Mouse (Mus musculus): ENCODE measurements around the gene Kif17. TPM values are rescaled to one million over a fixed set of nuclear protein-coding genes. Genes with fewer than 3 reads are reported as not detected.
"Not testable (repeated sequence)": the region's sequence is repeated elsewhere in the genome, so short reads cannot be mapped to it uniquely, and the experiment has no call there.

The Kif17 gene
- total RNA-seq, 2 experiments from 2014 or later = not detected

DNA sequence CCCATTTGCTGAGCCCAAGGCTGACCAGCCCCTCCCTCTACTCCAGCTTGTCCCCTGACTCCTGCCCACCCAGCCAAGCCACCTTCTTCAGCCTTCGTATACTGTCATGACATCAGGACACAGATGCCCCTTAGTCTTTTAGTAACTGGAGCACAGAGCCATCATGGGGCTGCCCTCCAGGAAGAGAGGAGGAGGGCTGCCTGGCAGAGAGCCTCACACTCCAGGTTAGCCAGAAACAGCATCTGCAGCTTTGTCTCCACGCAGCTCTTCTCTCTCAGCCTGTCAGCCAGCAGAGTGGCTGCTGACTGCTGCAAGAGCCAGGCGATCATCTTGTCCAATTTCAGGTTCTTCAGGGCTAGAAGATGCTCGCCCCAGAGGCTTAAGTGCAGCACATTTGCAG lies 63.6 kb downstream of the Kif17 start:
- DNase-seq = no peak

DNA sequence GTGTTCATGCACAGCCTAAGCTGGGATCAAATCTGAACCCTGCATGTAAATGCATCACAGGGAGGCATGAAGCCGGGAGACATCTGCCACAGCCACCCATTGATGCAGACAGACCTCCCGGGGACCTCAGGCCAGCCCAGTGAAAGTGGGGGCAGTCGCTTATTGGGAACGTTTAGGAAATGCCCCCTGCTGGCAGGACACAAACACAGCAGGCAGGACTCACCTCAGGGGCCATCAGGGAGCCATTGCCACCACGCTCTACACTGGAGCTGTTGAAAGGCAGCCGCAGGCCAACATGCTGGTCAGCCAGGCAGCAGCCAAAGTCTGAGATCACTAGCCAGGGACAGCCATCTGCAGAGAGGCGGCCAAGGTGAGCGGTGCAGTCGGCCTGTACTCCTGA lies 65.5 kb downstream of the Kif17 start:
- no peak for DNase-seq

DNA sequence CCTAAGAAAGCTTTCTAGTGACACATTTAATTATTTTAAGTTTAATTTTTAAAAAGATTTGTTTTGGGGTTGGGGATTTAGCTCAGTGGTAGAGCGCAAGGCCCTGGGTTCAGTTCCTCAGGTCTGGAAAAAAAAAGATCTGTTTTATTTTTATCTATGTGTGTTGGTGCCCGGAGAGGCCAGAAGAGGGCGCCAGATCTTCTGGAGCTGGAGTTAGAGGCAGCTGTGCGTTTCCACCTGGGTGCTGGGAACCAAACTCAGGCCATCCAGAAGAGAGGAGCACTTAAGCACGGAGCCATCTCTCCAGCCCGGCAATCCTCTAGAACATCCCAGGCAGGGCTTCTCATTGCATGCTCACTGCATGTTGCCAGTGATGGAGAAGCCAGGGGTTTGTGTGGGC lies 66.1 kb downstream of the Kif17 start:
- no peak for DNase-seq

DNA sequence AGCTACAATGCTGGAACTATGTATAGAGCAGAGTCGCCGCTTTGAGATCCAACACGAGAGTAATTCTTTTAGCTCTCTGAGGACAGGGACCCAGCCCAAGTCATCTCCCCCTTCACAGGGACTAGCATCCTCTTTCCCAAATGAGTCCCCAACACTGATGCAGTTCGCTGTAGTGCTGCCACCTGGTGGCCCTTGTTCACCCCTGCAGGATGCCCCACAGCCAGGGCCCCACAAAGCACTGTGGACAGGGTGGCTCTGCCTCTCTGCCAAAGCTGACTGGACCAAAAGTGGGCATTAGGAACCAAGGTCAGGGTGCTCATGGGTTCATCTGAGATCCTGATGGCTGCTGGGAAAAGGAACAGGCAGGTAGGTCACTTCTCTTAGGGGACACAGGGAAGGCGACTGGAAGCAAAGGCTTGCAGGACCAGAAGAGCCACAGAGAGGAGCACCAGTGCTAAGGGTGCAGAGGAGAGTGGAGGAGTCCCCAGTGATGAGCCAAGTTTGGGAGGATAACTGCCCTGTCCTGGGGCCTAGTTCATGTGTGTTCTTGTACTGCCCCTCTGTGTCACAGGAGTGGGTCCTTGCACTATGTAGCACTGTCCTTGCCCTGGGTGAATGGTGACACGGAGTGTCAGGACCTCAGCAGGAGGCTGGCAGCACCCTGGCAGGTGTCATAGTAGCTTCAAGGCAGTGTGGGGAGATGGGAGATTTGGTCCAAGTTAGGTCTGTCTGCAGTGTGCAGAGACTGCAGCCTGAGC lies 68.5 kb downstream of the Kif17 start:
- DNase-seq = no peak

DNA sequence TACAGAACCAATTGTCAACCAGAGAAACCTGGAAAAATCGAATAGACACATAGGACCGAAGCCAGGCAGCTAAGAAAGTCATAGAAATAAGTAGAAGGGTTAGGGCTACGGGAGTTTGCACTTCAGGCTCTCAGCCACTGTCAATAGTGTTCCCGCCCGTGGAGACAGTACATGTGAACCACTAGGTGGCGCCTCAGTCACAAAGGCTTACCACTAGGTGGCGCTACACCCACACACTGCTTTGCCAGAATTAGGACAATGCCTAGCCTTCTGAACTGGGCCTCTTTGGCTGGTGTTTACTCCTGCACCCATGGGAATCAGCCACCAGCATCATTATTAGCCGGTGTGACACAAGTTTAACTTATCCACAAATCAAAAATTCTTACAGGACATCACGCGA lies 69.3 kb downstream of the Kif17 start:
- peak; percentile 63 for DNase-seq

DNA sequence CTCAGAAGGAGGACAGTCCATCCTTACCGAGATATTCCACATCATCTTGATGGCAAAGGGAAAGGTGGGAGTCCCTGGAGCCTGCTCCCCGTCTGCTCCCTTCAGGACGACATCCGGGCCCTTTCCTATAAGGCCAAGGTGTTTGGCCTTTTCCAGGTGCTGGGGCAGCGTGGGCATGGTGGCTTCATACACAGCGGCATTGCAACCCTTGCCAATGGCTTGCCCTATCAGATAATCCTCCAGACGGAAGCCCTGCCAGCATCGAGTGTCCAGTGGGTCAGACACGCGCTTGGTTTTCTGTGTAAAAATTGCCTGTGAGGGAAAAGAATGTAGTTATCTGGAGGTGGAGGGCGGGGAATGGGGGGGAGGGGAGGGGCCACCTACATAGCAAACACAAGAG lies 70.5 kb downstream of the Kif17 start:
- no peak for DNase-seq

DNA sequence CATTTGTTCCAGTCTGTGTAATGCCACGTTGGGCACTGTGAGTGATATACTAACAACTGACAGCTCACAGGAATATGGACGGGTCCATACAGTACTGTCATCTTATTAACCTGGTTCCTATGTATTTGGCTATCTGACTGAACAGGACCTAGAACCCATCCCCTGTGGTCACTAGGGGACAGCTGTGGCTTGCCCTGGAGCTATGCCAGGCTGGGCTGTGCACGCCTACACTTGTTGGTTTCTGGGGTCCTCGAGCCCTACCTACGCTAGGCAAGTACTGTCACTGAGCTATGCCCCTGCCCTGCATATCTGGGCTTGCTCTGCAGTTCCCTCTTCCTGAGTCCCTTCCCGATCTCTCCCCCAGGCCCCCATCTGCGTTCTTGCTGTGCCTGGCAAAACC lies 71.3 kb downstream of the Kif17 start:
- DNase-seq = no peak

DNA sequence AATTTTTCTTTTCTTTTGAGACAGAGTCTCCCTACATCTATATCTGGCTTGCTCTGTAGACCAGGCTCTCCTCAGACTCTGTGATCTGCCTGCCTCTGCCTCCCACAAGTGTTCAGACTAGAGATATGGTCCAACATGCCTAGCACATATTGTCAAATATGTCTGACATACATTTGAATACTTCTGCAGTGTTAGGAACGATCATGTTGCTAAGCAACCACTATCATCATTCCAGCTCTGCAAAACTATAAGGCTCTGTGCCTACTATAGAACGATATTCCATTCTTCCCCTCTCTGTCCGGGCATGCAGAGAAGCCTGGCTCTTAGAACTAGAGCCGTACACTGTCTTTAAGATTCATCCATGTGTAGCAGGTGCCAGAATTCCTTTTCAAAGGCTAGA lies 72.5 kb downstream of the Kif17 start:
- no peak for DNase-seq

DNA sequence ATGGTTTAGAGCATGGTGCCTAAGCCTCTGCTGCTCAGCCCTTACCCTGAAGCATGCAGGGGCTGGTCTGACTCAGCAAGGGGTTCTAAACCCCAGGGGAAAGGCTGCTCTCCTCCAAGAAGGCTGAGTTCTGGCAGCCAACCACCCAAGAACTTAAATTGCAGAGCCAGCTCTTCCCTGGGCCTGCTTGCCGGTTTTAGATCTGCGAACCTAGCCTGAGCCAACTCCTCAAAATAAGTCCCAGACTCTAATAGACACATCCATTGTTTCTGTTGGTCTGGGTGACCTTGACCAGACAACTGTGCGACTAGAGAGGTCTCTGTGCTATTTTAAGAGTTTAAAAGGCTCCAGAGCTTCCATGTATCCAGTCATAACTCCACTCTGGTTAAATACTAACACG lies 73.5 kb downstream of the Kif17 start:
- DNase-seq = no peak

DNA sequence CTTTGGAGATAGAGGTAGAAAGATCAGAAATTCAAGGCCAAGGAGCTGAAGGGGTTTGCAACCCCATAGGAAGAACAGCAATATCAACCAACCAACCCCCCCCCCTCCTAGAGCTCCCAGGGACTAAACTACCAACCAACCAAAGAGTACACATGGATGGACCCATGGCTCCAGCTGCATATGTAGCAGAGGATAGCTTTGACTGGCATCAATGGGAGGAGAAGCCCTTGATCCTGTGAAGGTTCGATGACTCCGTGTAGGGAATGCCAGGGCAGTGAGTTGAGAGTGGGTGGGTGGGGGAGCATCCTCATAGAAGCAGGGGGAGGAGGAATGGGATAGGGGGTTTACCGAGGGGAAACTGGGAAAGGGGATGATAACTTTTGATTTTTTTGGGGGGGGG lies 74.2 kb downstream of the Kif17 start:
- DNase-seq = no peak

DNA sequence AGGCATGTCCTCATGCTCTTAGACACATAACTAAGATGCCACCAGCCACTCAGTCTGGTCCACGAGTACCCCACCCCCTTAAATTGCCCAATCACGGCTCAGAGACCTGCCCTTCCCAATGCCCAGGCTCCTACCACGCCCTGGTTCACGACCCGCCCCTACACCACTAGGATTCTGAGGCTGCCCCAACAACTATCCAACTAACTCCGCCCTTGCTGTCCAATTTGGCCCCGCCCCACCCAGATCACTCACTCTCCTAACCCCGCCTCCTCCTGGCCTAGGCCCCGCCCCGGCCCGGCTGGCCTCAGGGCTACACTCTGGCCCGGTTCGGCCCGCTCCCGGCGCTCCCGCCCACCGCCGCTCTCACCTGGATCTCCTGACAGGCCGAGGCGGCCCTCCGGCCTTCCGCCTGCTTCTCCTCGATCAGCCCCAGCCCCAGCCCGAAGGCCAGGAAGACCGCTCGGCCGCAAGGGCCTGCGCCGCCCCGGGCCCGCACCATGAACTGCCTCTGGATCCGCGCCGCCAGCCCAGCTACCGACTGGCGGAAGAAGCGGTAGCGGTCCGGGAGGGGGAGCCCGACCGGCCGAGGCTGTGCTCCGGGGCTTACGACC lies 75.3 kb downstream of the Kif17 start:
- DNase-seq = peak; percentile 98

DNA sequence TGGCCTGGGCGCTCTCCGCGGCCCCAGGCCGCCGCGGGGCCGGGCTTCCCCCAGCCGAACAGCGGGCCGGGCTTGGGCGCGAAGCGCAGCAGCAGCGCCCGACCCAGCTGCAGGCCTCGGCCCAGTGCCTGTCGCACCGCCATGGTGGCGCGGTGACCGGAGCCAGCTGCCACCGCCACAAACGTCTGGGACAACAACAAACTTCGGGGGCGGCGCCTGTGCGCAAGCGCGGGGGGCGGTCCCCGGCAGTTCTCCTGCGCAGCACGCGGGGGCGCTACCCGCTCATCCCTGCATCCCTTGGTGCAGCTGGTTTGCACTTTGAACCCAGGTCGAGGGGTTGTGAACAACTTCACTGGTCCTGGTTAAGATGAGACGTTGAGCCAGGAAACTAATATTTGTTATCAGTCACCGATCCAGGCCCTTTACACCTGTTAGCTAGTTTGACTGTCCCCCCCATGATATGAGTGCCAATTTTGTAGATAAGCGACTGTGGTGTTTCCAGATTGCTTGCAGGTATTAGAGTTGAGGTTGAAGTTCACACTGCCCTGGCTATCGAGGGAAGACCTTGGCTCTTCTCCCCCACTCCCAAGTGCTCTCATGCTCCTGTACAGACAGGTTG lies 76.0 kb downstream of the Kif17 start, which contains the start of gene Pink1:
TSS of gene Pink1 (minus strand) at position 231 of the 619 bp plus-strand sequence.
- DNase-seq = peak; percentile 92

DNA sequence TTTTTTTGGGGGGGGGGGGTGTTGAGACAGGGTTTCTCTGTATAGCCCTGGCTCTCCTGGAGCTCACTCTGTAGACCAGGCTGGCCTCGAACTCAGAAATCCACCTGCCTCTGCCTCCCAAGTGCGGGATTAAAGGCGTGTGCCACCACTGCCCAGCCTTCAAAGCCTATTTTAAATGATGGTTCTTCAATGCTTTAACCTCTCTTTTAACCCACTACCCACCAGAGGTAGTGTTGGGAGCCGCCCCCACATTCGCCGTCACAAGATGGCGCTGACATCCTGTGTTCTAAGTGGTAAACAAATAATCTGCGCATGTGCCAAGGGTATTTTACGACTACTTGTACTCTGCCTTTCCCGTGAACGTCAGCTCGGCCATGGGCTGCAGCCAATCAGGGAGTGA lies 76.9 kb downstream of the Kif17 start:
- not testable (repeated sequence) for DNase-seq

DNA sequence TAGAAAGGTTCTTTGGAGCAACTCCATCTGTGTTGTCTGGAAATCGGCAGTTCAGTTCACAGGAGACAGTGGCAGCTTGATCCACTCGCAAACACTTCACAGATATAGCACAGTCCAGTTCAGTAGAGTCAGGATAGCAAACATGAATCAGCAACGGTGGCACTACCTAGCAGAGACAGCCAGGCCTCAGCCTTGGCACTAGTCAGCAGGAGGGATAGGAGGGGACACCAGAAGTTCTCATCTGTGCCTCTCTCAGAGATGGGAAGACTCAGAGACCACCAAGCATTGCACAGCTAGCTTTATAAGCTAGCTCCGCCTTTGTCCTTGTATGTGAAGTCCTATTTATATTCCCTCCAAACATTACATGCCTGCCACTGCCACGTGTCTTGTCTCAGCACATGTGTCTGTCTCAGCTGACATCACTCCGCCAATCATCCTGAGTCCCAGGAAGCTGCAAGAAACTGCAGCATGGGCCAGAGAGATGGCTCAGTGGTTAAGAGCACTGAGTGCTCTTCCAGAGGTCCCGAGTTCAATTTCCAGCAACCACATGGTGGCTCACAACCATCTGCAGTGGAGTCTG lies 77.7 kb downstream of the Kif17 start:
- DNase-seq = no peak

DNA sequence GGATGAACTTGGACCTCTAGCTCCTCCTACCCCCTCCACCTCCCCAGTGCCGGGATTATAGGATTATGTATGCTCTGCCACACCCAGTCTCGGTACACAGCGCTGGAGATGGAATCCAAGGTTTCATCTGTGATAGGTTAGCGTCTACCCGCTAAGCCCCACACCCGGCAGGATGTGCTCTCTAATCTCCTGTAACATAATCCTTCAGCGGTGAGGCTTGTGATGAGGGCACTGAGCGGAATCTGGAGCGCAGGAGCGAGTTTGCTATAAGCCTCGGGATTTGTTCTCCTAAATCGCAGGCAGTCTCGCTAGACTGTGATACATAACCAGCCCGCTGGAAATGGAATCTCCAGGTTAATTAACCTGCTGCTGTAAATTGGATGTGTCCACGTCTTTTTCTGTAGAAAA lies 80.0 kb downstream of the Kif17 start:
- no peak for DNase-seq

DNA sequence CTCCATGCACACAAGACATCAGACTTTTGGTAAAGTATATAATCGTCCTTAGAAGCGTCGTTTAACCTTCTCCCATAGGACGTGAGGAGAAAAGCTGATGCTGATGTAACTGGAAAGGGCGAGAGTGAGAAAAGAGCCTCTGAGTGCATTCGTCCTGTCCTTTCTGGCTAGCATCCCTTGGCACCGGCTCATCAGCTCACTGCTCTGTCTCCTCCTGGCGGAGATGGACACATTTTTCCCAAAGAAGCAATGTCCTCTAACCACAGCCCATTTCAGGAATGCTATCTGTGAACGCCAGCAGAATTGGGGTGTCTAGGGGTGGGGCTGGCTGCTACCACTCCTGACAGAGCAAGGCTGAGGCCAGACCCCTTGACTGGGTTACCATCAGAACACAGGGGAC lies 81.4 kb downstream of the Kif17 start:
- DNase-seq = peak; percentile 46

DNA sequence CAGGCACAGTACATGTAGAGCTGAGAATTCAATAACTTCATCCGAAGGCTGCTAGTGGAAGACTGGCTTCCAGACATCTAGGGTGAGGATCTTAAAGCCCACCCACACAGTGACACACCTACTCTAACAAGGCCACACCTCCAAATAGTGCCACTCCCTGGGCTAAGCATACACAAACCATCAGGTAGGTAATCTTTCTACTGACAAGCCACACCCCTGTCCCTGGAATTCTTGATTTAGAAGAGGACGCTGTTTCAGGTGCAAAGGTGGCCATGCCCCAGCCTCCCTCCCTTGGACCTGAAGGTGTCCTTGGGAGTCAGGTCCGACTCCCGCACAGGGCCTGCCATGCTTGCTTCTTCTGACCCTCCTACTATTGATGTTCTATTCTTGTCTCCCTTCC lies 82.9 kb downstream of the Kif17 start:
- DNase-seq = no peak

DNA sequence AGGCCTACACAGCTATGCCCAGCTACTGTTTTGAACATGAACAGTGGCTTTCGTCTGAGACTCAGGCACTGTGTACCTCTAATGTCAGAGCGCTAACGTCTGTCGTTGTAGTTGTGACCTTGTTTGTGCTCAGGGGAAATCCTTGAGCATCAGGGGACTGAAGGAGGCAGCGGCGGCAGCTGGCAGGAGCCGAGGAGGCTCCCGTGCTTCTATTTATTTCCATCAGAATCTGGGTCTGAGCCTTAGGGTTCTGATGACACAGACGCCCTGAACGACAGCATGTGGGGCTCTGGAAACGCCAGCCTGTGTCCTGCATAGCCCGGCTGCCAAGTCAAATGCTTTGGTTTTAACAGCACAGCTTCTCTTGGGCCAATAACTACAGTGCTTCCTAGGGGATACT lies 84.8 kb downstream of the Kif17 start:
- DNase-seq = peak; percentile 50

DNA sequence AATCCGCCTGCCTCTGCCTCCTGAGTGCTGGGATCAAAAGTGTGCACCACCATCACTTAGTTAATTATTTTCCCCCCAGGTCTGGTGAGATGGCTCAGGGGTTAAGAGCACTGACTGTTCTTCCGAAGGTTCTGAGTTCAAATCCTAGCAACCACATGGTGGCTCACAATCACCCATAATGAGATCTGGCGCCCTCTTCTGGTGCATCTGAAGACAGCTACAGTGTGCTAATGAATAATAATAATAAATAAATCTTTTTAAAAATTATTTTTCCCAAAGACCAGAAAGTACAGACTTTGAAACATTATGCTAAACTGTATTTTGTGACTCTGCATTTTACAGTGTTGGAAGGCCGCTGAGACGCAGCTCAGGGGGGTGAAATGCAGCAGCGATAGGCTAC lies 85.4 kb downstream of the Kif17 start:
- DNase-seq = no peak

DNA sequence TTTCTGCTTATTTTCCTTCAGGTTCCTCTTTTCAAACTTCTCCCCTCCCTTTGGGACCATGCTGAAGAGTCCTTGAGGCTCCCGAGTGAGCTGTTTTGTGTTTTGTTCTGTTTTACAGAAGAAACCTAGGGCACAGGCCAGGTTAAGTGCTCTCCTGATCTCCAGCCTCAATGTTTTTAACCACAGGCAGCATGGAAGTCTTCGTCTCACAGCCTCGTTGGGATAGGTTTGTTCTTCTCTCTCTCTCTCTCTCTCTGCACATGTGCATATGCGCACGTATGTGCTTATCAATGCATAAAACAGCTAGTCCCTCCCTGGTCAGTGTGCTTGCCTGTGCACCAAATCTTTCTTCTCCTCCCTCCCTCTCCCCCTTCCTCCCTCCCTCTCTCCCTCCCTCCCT lies 86.6 kb downstream of the Kif17 start:
- DNase-seq = no peak

DNA sequence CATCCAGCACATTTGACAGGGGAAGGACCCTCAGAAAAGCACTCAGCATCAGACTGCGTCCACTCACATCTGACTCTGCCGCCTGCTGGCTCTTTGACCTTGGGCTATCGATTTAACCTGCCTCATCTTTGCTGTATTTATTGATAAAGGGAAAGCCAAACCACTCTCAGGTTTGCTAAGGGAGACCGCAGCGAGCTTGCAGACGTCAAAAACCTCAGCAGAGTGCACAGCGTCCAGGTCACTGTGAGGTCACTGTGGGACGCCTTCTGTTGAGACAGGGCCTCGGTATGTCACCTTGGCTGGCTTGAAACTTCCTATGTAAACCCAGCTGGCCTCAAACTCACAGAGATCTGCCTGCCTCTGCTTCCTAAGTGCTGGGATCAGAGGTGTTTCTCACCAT lies 87.1 kb downstream of the Kif17 start:
- no peak for DNase-seq

DNA sequence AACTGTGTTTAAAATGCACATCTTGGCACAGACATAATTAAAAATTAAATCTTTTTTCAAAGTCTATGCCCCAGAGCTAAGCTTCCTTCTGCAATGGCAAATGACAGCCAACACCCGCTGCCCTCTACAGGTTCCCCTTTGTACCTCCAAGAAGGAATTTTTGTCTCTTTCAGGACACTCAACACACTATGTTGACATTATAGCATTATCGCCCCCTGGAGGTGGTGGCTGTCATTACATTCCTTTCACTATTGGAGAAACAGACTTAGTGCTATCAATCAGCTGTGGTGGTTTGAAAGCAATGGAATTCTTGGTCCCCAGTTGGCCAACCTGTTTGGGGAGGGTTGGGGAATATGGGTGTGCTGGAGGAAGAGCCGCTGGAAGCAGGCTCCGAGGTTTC lies 89.7 kb downstream of the Kif17 start:
- no peak for DNase-seq

DNA sequence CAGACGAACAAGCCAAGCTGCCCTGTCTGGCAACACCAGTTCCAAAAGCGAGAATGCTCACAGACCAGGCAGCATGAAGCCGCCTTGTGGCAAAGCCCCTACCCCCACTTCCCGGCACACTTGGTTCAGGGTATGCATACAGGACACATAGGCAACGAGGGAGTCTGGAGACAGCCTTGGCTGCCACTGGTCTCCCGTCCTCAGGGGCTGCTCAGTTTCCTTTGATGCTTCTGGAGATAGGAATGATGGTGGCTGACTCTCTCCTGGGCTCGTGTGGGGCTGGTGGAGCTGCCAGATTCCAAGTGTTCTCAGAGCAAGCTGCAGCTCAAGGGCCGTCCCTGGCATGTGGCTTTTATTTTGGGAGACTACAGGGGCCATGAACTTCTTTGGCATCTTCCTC lies 91.2 kb downstream of the Kif17 start:
- DNase-seq = no peak
